Mouse (Mus musculus) brain, embryonic 14.5 days (tissue): ENCODE results near the gene Pitpnm2.

ENCODE experiments used
- CTCF ChIP-seq: fragments of 200-500 bp; IDR thresholded peaks from 2 replicates; pipeline ENCODE4 v1.5.1; 2012; ENCODE audit warnings: inconsistent platforms, mild to moderate bottlenecking, moderate library complexity, borderline replicate concordance; ENCODE audit not compliant: insufficient read depth, insufficient read length; ENCODE audit errors: extremely low read depth
- POLR2A ChIP-seq: fragments of 200-500 bp; IDR thresholded peaks from 2 replicates; pipeline ENCODE4 v1.6.1; 2012; ENCODE audit warnings: mild to moderate bottlenecking, inconsistent platforms, borderline replicate concordance; ENCODE audit not compliant: poor library complexity, insufficient read depth, insufficient read length, severe bottlenecking; ENCODE audit errors: extremely low read depth

GRCm38 (mm10) chr5:124251070-124251469 is 1.5 kb upstream of the Pitpnm2 start:
- TF ChIP-seq CTCF: no peak
- no peak for TF ChIP-seq POLR2A
